ENCODE assay signal across 20 mouse cellular contexts in the genomic region with DNA sequence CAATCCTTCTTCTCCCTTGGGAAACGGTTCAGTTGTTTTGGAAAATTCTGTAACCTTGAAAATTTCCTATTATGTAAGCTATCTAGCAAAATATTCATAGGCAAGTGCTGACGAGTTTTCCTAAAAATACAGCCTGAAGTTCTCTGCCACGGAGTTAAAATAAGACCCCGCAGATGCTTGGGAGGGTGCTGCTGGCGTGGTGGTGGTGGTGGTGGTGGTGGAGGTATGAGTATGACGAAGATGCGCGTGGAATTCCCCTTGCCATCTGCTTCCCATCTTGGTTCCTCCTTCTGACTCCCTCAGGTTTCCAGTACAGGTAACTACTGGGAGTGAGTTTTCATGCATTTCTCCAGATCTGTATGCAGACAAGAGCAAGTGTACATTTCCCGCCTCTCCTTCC. TPM values are rescaled to one million over a fixed set of nuclear protein-coding genes. Genes with fewer than 3 reads are reported as not detected.
DNase-seq lines count a peak whose midpoint lies in the region; ATAC-seq lines count a peak whose summit lies in the region.
"Had no signal": no experiment of that assay in that cellular context is flagged by ENCODE, and none has a peak within 500 bp of the region (broad histone marks: within the 10 kb centered on the region; RNA-seq: fewer than 3 reads in every experiment).

No protein-coding gene starts in this region.

- ATAC-seq in frontal cortex, adult (ENCODE audit: low TSS enrichment), result peak; percentile 95
- no peak for ATAC-seq in erythroblast, adult 5-6 weeks (replicated peaks; ENCODE audit: low FRiP score, poor library complexity, severe bottlenecking)
- ATAC-seq: activated CD4-positive, CD25-positive, alpha-beta regulatory T cell, adult 4 months; forebrain, embryonic 15.5 days; midbrain, embryonic 16.5 days had no signal

- DNase-seq in frontal cortex, postnatal 25 days (ENCODE audit: low spot score in 2 of 2), result no peak
- DNase-seq in right cerebral cortex, adult 18-20 months, result peak; percentile 77
- DNase-seq in right cerebral cortex, postnatal 4 days, result no peak
- DNase-seq in right cerebral cortex, adult 2 months (ENCODE audit: low spot score in 2 of 2), result peak; percentile 63 to 66
- DNase-seq in telencephalon, adult 2 months (ENCODE audit: low read depth, low spot score), result peak; percentile 83
- no peak for DNase-seq in cerebellum, adult 9-10 months
- DNase-seq: adrenal gland, adult 2 months; adrenal gland, postnatal 36 days; cerebellum, adult 8-10 months; cerebellum, postnatal 36 days; embryo, embryonic 11 days; gastrocnemius, postnatal 36 days; heart, postnatal 4 days; kidney, adult 11 months; kidney, postnatal 14 days had no signal

RNA-seq across cellular contexts. Expression of a gene that starts 46.5 kb away (rescaled TPM):
- 10.2 and 16.9 TPM in 2 replicates for total RNA-seq in erythroblast, adult 5-6 weeks (2015; ENCODE audit: low replicate concordance)
- total RNA-seq in erythroblast, adult 5-6 weeks (2017; ENCODE audit: low replicate concordance), result 18.0 and 19.2 TPM in 2 replicates

RNA-seq across cellular contexts. Expression of a gene that starts 46.8 kb away (rescaled TPM):
- 12.7 and 17.5 TPM in 2 replicates for total RNA-seq in erythroblast, adult 5-6 weeks (2015; ENCODE audit: low replicate concordance)
- total RNA-seq in erythroblast, adult 5-6 weeks (2017; ENCODE audit: low replicate concordance), result 10.0 and 11.8 TPM in 2 replicates

Comparison
In these comparisons a context has a peak if more than half of its experiments do, and no peak if none do; other contexts are left out.
1. DNase-seq: peak in right cerebral cortex, adult 18-20 months (single experiment), right cerebral cortex, adult 2 months (2 of 2) and telencephalon, adult 2 months (single experiment); none in frontal cortex, postnatal 25 days (0 of 2), right cerebral cortex, postnatal 4 days (single experiment) and cerebellum, adult 9-10 months (single experiment).